Mouse (Mus musculus) heart, postnatal 36 days (tissue): ENCODE data around the gene Sdk1. TPM values are rescaled to one million over a fixed set of nuclear protein-coding genes. Genes with fewer than 3 reads are reported as not detected.

ENCODE experiments used
- DNase-seq, 2 experiments: peaks; one replicate each; pipeline ENCODE4 v3.0.0; 2021 to 2022
- intact Hi-C: fragments of 180-260 bp; cut with DNase I; formaldehyde crosslinking; loops from one replicate; pipeline ENCODE4 v1.15.1; 2025
- total RNA-seq, 2 experiments: library from RNA; stranded (reverse); gene quantifications; 2 replicates each; pipeline ENCODE4 v1.2.3; 2021

Sdk1 gene
- total RNA-seq, 2 experiments from 2014 or later: 1.7 to 1.8 TPM

DNA sequence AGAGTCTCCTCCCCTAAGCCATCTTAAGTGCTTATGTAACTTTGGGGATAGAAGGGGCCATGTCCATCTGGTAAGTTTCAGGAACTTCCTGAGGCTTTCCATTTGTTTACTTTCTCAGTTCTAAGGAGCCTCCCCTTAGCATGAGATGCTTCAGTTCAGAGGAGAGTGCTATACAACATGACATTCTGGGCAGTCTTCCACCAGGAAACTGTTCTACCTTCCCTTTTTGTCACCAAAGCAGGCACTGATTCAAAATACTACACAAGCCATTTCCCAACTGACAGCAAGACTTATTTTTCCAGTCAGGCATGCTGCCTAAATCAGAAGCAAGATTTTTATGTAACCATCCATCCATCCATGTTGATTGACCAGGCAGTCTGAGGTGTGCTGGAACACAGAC, 738.2 kb downstream of the Sdk1 start:
- no peak for DNase-seq
- intact Hi-C loops: no loop called here

GRCm38 (mm10) chr5:141980746-141981145, 739.5 kb downstream of the Sdk1 start:
- intact Hi-C loops: no loop called here
- DNase-seq: no peak

GRCm38 (mm10) chr5:141984322-141984721, 743.0 kb downstream of the Sdk1 start:
- no peak for DNase-seq
- intact Hi-C loops: no loop called here

- intact Hi-C loops: loop anchor here (1.0 kb wide), 2 partner anchors 334 to 463 kb away; no protein-coding TSS in a partner anchor
- DNase-seq: peak; percentile 58 to 71
Observed at GRCm38 (mm10) chr5:141985003-141985402, 743.7 kb downstream of the Sdk1 start.

DNA sequence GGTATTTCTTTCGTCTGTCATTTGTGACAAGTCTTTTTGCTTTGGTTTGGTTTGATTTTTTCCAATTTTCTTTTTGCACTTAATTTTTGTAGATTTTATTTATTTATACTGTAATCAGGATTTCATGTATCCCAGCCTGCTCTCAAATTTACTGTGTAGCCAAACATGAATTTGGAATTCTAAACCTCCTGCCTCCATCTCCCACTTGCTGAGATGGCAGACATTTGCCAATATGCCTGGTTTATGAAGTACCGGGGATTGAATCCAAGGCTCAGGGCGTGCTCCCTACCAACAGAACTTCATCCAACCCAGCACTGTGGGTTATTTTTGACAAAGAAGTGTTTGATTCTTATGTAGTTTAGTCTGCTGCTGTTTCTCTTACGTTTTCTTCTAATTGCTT, 744.3 kb downstream of the Sdk1 start:
- intact Hi-C loops: loop anchor here (1.0 kb wide), 2 partner anchors 334 to 463 kb away; no protein-coding TSS in a partner anchor
- DNase-seq: no peak

DNA sequence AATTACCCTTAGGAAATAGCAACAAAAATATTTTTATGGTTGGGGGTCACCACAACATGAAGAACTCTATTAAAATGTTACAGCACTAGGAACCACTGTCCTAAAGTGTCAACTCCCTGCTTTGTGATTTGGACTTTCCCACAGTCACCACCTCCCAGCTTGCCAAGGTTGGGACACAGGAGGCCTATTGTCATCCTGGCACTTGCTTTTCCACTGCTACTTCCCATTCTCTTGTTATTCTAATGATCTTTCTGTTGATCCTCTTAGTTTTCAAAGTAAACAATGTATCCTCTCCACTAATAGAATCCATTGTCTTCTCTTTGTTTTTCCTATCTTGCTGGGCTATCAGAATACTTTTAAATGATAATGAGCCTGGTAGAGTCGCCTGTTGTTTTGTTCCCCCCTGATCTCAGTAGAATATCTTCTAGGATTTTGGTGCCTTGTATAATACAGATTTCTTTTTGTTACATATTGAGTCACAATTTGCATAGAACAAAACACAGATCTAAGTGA, 746.1 kb downstream of the Sdk1 start:
- intact Hi-C loops: no loop called here
- DNase-seq: no peak

DNA sequence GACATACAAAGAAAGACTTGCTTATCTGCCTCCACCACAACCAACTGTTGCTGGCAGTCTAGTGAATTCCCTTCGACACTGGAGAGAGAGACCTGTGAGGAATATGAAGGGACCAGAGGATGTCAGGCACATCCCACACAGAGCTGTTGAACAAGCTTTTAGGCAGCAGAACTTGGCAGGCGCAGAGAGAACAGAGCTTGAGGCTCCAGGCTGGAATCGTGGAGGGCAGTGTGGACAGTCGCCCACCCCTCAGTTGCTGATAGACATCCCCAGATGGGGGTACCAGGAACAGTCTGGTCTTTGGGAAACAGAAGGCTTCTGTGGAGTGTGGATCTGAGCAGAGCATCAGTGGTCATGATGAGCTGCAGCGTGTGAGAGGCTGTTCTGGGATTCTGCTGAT, 747.4 kb downstream of the Sdk1 start:
- DNase-seq: no peak
- intact Hi-C loops: no loop called here

DNA sequence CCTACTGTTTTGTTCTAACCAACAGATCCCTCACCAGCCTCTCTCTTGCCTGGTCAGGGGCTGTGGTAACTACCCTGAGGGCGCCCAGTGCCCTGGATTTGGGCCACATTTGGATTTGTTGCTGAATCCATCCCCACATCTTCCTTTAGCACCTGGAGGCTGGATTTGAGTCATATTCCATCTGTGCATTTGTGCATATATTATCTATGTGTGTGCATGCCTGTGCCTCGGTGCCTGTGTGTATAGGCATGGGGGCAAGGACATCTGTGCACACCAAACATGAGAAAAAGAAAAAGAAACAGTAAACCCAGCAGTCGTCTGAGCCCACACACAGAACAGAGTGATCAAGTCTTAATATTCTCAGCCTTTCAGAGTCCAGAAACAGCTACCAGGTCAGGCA, 752.9 kb downstream of the Sdk1 start:
- intact Hi-C loops: no loop called here
- DNase-seq: no peak

GRCm38 (mm10) chr5:142000247-142000646, 759.0 kb downstream of the Sdk1 start:
- intact Hi-C loops: no loop called here
- DNase-seq: no peak

DNA sequence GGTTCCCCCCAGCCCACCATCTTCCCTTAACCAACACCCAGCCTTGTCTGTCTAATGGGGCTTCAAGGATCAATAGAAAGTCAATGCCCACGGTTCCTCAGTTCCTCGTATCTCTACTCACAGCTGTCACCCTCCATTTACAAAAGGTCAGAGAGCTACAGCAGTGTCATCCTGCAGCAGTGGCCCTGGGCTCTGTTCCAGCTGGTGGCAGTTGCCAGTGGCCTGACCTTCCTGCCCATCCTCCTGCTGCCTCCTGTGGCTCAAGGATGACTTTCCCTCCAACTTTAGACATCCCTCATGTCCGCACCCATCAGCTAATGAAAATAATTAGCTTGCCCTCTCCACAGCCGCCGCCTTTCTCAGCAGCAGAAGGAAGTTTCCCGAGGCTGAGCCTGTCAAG, 759.8 kb downstream of the Sdk1 start:
- intact Hi-C loops: no loop called here
- no peak for DNase-seq

DNA sequence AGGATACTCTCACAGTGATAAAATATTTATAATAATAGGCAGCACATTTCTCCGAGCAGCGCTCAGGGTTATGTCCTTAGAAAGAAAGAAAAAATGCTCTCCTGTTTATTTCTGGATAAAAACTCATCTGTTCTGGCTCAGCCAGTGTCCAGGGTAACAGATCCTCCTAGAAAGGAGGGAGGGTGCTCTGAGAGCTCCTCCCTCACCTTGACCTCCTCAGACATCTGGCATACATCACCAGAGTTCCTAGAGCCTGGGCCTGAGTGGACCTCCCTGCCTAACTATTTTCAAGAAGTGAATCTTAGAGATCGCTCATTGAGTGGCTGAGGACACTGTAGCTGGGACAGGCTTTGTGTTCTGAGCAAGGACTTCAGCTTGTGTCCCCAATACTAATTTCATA, 760.7 kb downstream of the Sdk1 start:
- DNase-seq: no peak
- intact Hi-C loops: no loop called here

- DNase-seq: no peak
- intact Hi-C loops: no loop called here
Observed at GRCm38 (mm10) chr5:142010189-142010588, 768.9 kb downstream of the Sdk1 start.

- intact Hi-C loops: no loop called here
Observed at GRCm38 (mm10) chr5:142017001-142017400, 775.7 kb downstream of the Sdk1 start.

DNA sequence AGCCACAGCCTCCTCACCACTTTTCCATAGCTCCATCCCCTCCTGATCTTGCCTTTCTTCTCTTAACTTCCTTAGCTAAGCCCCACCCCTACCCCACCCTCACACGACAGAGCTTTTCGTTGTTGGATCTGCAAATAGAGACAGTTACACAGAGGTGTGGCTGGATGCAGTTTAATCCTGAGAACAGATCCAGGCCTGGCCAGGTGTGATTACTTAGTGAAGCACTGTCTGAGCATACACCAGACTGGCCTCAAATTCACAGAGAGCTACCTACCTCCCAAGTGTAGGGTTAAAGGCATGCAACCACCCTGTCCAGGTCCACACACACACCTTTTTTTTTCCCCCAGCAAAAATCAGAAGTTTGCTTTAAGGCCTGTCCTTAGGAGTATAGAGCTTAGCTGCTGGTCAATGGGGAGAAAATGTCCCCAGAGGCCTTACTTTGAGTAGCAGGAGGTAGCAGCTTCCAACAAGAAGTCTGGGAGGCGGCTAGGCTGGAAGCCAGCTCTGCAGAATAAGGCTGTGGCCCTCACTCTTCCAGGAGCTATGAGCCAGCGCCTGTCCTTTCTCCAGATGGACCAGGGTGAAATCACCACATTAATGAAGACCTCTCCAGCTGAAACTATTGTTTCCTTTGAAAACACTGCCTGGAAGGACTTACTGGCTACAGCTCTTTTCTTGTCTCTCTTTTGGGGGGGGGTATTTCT, 781.7 kb downstream of the Sdk1 start:
- intact Hi-C loops: no loop called here
- DNase-seq: peak; percentile 14 to 20

More at GRCm38 (mm10) chr5:142017001-142017400, 775.7 kb downstream of the Sdk1 start:
- no peak for DNase-seq

GRCm38 (mm10) chr5:142024448-142024847, 783.2 kb downstream of the Sdk1 start:
- intact Hi-C loops: no loop called here
- peak; percentile 10 to 21 for DNase-seq

- intact Hi-C loops: no loop called here
- DNase-seq: no peak
Observed at GRCm38 (mm10) chr5:142036536-142036935, 795.2 kb downstream of the Sdk1 start.

GRCm38 (mm10) chr5:142039236-142039635, 797.9 kb downstream of the Sdk1 start:
- intact Hi-C loops: no loop called here

DNA sequence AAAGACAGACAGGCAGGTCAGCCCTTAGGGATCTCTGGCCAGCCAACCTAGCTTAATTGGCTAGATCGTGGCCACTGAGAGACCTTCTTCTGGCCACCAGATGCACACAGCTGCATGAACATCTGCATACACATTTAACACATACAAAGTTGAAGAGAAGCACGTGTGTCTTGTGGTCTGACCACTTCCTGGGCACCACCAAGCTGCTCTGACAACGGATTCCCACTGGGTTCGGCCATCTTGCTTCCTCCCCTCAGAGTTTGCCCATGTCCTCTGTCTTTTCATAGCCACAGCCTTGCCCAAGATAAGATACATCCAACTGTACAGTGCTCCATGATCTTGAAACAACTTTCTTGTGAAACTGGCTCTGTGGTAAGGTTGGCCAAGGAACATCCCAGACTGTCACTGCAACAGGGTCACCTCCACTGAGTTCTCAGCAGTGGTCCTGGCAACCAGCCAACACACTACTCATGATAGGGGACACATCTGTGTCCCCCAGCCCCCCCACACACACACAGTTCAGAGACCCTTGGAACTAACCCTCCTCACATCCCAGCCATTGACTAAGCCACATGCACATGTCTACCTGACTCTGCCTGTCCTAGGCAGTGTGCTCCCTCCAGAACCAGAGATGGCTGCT, 798.7 kb downstream of the Sdk1 start:
- intact Hi-C loops: no loop called here
- no peak for DNase-seq

More at GRCm38 (mm10) chr5:142039236-142039635, 797.9 kb downstream of the Sdk1 start:
- DNase-seq: no peak

- intact Hi-C loops: no loop called here
- DNase-seq: no peak
Observed at GRCm38 (mm10) chr5:142041226-142041802, 800.0 kb downstream of the Sdk1 start.

DNA sequence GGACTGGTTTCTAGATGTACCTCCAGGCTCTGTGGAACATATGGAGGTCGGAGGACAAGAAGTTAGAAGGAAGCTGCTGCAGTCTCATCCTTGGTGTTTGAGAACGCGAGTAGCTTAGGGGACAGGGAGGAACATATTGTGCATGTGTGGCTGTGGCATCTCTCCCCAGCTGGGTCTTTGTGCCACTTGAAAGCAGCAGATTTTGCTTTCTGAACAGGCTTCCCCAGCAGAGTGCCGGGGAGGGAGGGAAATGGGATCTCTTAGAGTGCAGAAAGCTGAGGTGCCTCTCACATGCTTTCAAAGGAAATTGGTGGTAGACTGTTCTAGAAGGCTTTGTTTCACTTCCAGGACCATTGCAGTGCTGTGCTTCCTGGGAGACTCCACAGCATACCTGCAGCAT, 820.5 kb downstream of the Sdk1 start:
- DNase-seq: no peak
- intact Hi-C loops: no loop called here

GRCm38 (mm10) chr5:142071322-142071721, 830.0 kb downstream of the Sdk1 start:
- intact Hi-C loops: no loop called here
- no peak for DNase-seq

DNA sequence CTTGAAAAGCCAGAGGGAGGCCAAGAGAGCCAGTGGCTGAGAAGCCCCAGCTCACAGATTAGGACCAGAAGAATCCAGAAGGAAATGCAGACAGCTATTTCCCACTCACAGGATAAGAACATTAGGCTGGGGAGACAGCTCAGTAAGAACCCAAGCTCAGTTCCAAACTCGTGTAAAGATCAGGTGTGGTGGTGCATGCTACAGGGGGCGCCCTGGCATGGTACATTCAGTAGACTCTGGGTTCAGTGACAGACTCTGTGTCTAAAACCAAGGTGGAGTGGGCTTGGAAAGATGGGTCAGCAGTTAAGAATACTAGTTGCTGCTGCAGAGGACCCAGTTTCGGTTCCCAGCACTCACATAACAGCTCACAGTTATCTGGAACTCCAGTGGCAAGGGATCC, 832.6 kb downstream of the Sdk1 start:
- intact Hi-C loops: no loop called here
- DNase-seq: no peak
